In genomic region chr11:39934216-39934615, GRCm38 (mm10) we compare ENCODE assay signal across 7 mouse cellular contexts.
"Had no signal": no experiment of that assay in that cellular context is flagged by ENCODE, and none has a peak within 500 bp of the region (broad histone marks: within the 10 kb centered on the region; RNA-seq: fewer than 3 reads in every experiment).

No protein-coding gene starts in this region.

- DNase-seq: left cerebral cortex, postnatal 4 days; liver, postnatal 0 days; lung, embryonic 14.5 days; retina, postnatal 1 day; right cerebral cortex, postnatal 25 days; spleen, adult 18-20 months; thymus, postnatal 25 days had no signal
